Mouse (Mus musculus) kidney, embryonic 14.5 days (tissue): Measurements from ENCODE around the gene Utp15. TPM values are rescaled to one million over a fixed set of nuclear protein-coding genes. Genes with fewer than 3 reads are reported as not detected.

Source experiments
- ATAC-seq: fragments of 200-750 bp; cut with Nextera tagmentation; 2 replicates; pipeline ENCODE4 v1.8.0; 2017; ENCODE audit warnings: moderate number of reproducible peaks, mild to moderate bottlenecking, moderate TSS enrichment, moderate library complexity; ENCODE audit not compliant: low FRiP score, low TSS enrichment
- H3K27ac ChIP-seq: fragments of 300-500 bp; sonication (generic); 2 replicates; pipeline ENCODE4 v1.5.1; 2014; ENCODE audit warnings: low read depth, mild to moderate bottlenecking, low read length, moderate library complexity, mixed read lengths
- H3K27me3 ChIP-seq: fragments of 300-500 bp; sonication (generic); 2 replicates; pipeline ENCODE4 v1.6.1; 2014; ENCODE audit warnings: mild to moderate bottlenecking, low read length; ENCODE audit not compliant: control insufficient read depth, insufficient read depth
- H3K36me3 ChIP-seq: fragments of 300-500 bp; sonication (generic); 2 replicates; pipeline ENCODE4 v1.6.1; 2014; ENCODE audit warnings: low read length, mixed read lengths; ENCODE audit not compliant: control insufficient read depth, insufficient read depth
- H3K4me1 ChIP-seq: fragments of 300-500 bp; sonication (generic); 2 replicates; pipeline ENCODE4 v1.6.1; 2014; ENCODE audit warnings: low read length, mixed read lengths; ENCODE audit not compliant: control insufficient read depth, insufficient read depth
- H3K4me2 ChIP-seq: fragments of 300-500 bp; sonication (generic); replicated peaks from 2 replicates; pipeline ENCODE4 v1.6.1; 2014; ENCODE audit warnings: low read depth, mild to moderate bottlenecking, low read length
- H3K4me3 ChIP-seq: fragments of 300-500 bp; sonication (generic); 2 replicates; pipeline ENCODE4 v1.5.1; 2014; ENCODE audit warnings: mild to moderate bottlenecking, low read length
- H3K9ac ChIP-seq: fragments of 300-500 bp; sonication (generic); 2 replicates; pipeline ENCODE4 v1.6.1; 2014; ENCODE audit warnings: low read depth, mild to moderate bottlenecking, low read length, moderate library complexity
- H3K9me3 ChIP-seq: fragments of 300-500 bp; sonication (generic); 2 replicates; pipeline ENCODE4 v1.6.1; 2016; ENCODE audit warnings: low read length; ENCODE audit not compliant: control insufficient read depth
- WGBS: fragments of 180-500 bp; shearing (Covaris S2); extraction: QIAGEN DNeasy Blood & Tissue Kit; methylation state at CpG from one replicate; pipeline ENCODE4 v1.1.7; 2014; 5-methylcytosine and 5-hydroxymethylcytosine counted together
- polyA plus RNA-seq: library from polyadenylated mRNA; unstranded; fragments of >200 nt; fragmentation: Nextera tagmentation; extraction: Ambion mirVana; gene quantifications from 2 replicates; pipeline ENCODE4 v1.2.1, GENCODE M21; 2014

Utp15 gene
- 21.6 and 42.2 TPM in 2 replicates for polyA plus RNA-seq

GRCm38 (mm10) chr13:98262636-98263457 lies at the start of gene Utp15, which contains the start of gene Ankra2:
Gene Utp15, minus strand, starts transcription at chr13:98263041.
Gene Ankra2, plus strand, starts transcription at chr13:98263074.
- Histone ChIP-seq H3K4me3 (peak within 1 kb of the TSS; percentile 95), H3K9me3 (no peaks in the 10 kb centered on the region), H3K36me3 (peaks cover 22% of the 10 kb centered on the region), H3K4me1 (peaks cover 12% of the 10 kb centered on the region; the same call in 1 of the 2 replicates), H3K9ac (peak within 1 kb of the TSS; percentile 89), H3K27me3 (no peaks in the 10 kb centered on the region), H3K4me2 (peak within 1 kb of the TSS; percentile 91), H3K27ac (peak within 1 kb of the TSS; percentile 93)
- ATAC-seq, result peak; percentile 99
- under 1% methylated on average over 71 of the region's 71 CpGs for WGBS

GRCm38 (mm10) chr13:98311597-98311996 lies 48.8 kb upstream of the Utp15 start:
- no peak overlapping the region for H3K4me3 ChIP-seq
- no peaks in the 10 kb centered on the region for H3K9me3 ChIP-seq
- ATAC-seq, result no peak
- H3K4me2 ChIP-seq, result no peak overlapping the region
- H3K9ac ChIP-seq, result no peak overlapping the region
- peaks cover 14% of the 10 kb centered on the region for H3K4me1 ChIP-seq
- peaks cover 69% of the 10 kb centered on the region for H3K36me3 ChIP-seq
- H3K27ac ChIP-seq, result no peak overlapping the region
- H3K27me3 ChIP-seq, result no peaks in the 10 kb centered on the region
- 96% methylated on average over 5 of the region's 5 CpGs for WGBS

- Histone ChIP-seq H3K9me3 (no peaks in the 10 kb centered on the region), H3K4me2 (no peak overlapping the region), H3K27ac (no peak overlapping the region), H3K36me3 (peaks cover 59% of the 10 kb centered on the region), H3K4me3 (no peak overlapping the region), H3K4me1 (no peaks in the 10 kb centered on the region), H3K9ac (no peak overlapping the region), H3K27me3 (no peaks in the 10 kb centered on the region)
- 84% methylated on average over 4 of the region's 4 CpGs for WGBS
- ATAC-seq, result no peak
These were observed 45.9 kb upstream of the Utp15 start for GRCm38 (mm10) chr13:98308724-98309123.

- Histone ChIP-seq H3K27ac (no peak overlapping the region), H3K4me1 (no peaks in the 10 kb centered on the region), H3K27me3 (no peaks in the 10 kb centered on the region), H3K4me3 (no peak overlapping the region), H3K9me3 (no peaks in the 10 kb centered on the region), H3K9ac (no peak overlapping the region), H3K36me3 (peaks cover 52% of the 10 kb centered on the region), H3K4me2 (no peak overlapping the region)
- 82% methylated on average over 5 of the region's 5 CpGs for WGBS
- no peak for ATAC-seq
These were observed 45.2 kb upstream of the Utp15 start for GRCm38 (mm10) chr13:98308004-98308403.

- H3K27me3 ChIP-seq, result no peaks in the 10 kb centered on the region
- no peaks in the 10 kb centered on the region for H3K4me1 ChIP-seq
- 45% methylated on average over 14 of the region's 14 CpGs for WGBS
- no peaks in the 10 kb centered on the region for H3K9me3 ChIP-seq
- no peak overlapping the region for H3K4me2 ChIP-seq
- no peak for ATAC-seq
- H3K36me3 ChIP-seq, result peaks cover 43% of the 10 kb centered on the region
- no peak overlapping the region for H3K27ac ChIP-seq
- H3K9ac ChIP-seq, result no peak overlapping the region
- no peak overlapping the region for H3K4me3 ChIP-seq
These were observed 44.1 kb upstream of the Utp15 start for GRCm38 (mm10) chr13:98306852-98307475.

GRCm38 (mm10) chr13:98306393-98306792 lies 43.6 kb upstream of the Utp15 start:
- H3K4me2 ChIP-seq, result no peak overlapping the region
- H3K27ac ChIP-seq, result no peak overlapping the region
- WGBS, result 49% methylated on average over 5 of the region's 5 CpGs
- peaks cover 37% of the 10 kb centered on the region for H3K36me3 ChIP-seq
- no peaks in the 10 kb centered on the region for H3K9me3 ChIP-seq
- no peak overlapping the region for H3K9ac ChIP-seq
- no peak overlapping the region for H3K4me3 ChIP-seq
- ATAC-seq, result no peak
- H3K27me3 ChIP-seq, result no peaks in the 10 kb centered on the region
- H3K4me1 ChIP-seq, result no peaks in the 10 kb centered on the region

- H3K27ac ChIP-seq, result no peak overlapping the region
- no peaks in the 10 kb centered on the region for H3K9me3 ChIP-seq
- ATAC-seq, result no peak
- H3K9ac ChIP-seq, result no peak overlapping the region
- WGBS, result 94% methylated on average over 9 of the region's 9 CpGs
- no peaks in the 10 kb centered on the region for H3K27me3 ChIP-seq
- no peaks in the 10 kb centered on the region for H3K4me1 ChIP-seq
- H3K4me3 ChIP-seq, result no peak overlapping the region
- H3K36me3 ChIP-seq, result peaks cover 27% of the 10 kb centered on the region
- no peak overlapping the region for H3K4me2 ChIP-seq
These were observed 42.4 kb upstream of the Utp15 start for GRCm38 (mm10) chr13:98305257-98305656.

- Histone ChIP-seq H3K9ac (no peak overlapping the region), H3K9me3 (no peaks in the 10 kb centered on the region), H3K36me3 (no peaks in the 10 kb centered on the region), H3K27me3 (no peaks in the 10 kb centered on the region), H3K4me1 (no peaks in the 10 kb centered on the region), H3K4me3 (no peak overlapping the region), H3K27ac (no peak overlapping the region), H3K4me2 (peak overlapping the region; percentile 24; the same call in 1 of the 2 replicates)
- WGBS, result 54% methylated on average over 21 of the region's 21 CpGs
- ATAC-seq, result peak; percentile 83
These were observed 36.3 kb upstream of the Utp15 start for GRCm38 (mm10) chr13:98298833-98299758.
